Mouse (Mus musculus) liver, embryonic 15.5 days (tissue): ENCODE data around the gene Mapk13. TPM values are rescaled to one million over a fixed set of nuclear protein-coding genes. Genes with fewer than 3 reads are reported as not detected.
"Not testable (repeated sequence)": the region's sequence is repeated elsewhere in the genome, so short reads cannot be mapped to it uniquely, and the experiment has no call there.

Experiments used
- ATAC-seq: fragments of 200-750 bp; cut with Nextera tagmentation; 2 replicates; pipeline ENCODE4 v1.8.0; 2017; ENCODE audit warnings: moderate number of reproducible peaks, mild to moderate bottlenecking, moderate library complexity; ENCODE audit not compliant: insufficient read depth
- H3K27ac ChIP-seq: fragments of 300-500 bp; sonication (generic); replicated peaks from 2 replicates; pipeline ENCODE4 v1.5.1; 2015; ENCODE audit warnings: mild to moderate bottlenecking, inconsistent platforms
- H3K27me3 ChIP-seq: fragments of 300-500 bp; sonication (generic); 2 replicates; pipeline ENCODE4 v1.6.1; 2015; ENCODE audit warnings: mild to moderate bottlenecking, inconsistent platforms
- H3K36me3 ChIP-seq: fragments of 300-500 bp; sonication (generic); replicated peaks from 2 replicates; pipeline ENCODE4 v1.6.1; 2015; ENCODE audit warnings: moderate library complexity, mild to moderate bottlenecking, inconsistent platforms
- H3K4me1 ChIP-seq: fragments of 300-500 bp; sonication (generic); replicated peaks from 2 replicates; pipeline ENCODE4 v1.6.1; 2015; ENCODE audit warnings: inconsistent platforms
- H3K4me2 ChIP-seq: fragments of 300-500 bp; sonication (generic); 2 replicates; pipeline ENCODE4 v1.6.1; 2015; ENCODE audit warnings: moderate library complexity, mild to moderate bottlenecking, inconsistent platforms
- H3K4me3 ChIP-seq: fragments of 300-500 bp; sonication (generic); replicated peaks from 2 replicates; pipeline ENCODE4 v1.5.1; 2015; ENCODE audit warnings: mild to moderate bottlenecking, inconsistent platforms
- H3K9ac ChIP-seq: fragments of 300-500 bp; sonication (generic); 2 replicates; pipeline ENCODE4 v1.6.1; 2015; ENCODE audit warnings: moderate library complexity, mild to moderate bottlenecking, inconsistent platforms
- H3K9me3 ChIP-seq: fragments of 300-500 bp; sonication (generic); replicated peaks from 2 replicates; pipeline ENCODE4 v1.6.1; 2016; ENCODE audit warnings: inconsistent platforms
- WGBS: fragments of 180-500 bp; shearing (Covaris S2); methylation state at CpG from one replicate; pipeline ENCODE4 v1.1.7; 2015; ENCODE audit warnings: mixed read lengths; ENCODE audit not compliant: insufficient replicate concordance; 5-methylcytosine and 5-hydroxymethylcytosine counted together
- polyA plus RNA-seq: library from polyadenylated mRNA; unstranded; fragments of >200 nt; fragmentation: Nextera tagmentation; extraction: Ambion mirVana; gene quantifications from 2 replicates; pipeline ENCODE4 v1.2.1, GENCODE M21; 2015

Mapk13 gene
- 7.3 and 8.9 TPM in 2 replicates for polyA plus RNA-seq

GRCm38 (mm10) chr17:28769121-28769874 is at the start of gene Mapk13:
Gene Mapk13, plus strand, starts transcription at chr17:28769297.
- 3% methylated on average over 55 of the region's 58 CpGs for WGBS
- Histone ChIP-seq H3K9ac (peak within 1 kb of the TSS; percentile 45; the same call in 1 of the 2 replicates), H3K9me3 (no peaks in the 10 kb centered on the region), H3K4me3 (peak within 1 kb of the TSS; percentile 54), H3K4me1 (peaks cover 18% of the 10 kb centered on the region), H3K27ac (no peak within 1 kb of the TSS; the same call in 1 of the 2 replicates), H3K27me3 (peaks cover 64% of the 10 kb centered on the region), H3K36me3 (no peaks in the 10 kb centered on the region), H3K4me2 (peak within 1 kb of the TSS; percentile 69)
- ATAC-seq: no peak

DNA sequence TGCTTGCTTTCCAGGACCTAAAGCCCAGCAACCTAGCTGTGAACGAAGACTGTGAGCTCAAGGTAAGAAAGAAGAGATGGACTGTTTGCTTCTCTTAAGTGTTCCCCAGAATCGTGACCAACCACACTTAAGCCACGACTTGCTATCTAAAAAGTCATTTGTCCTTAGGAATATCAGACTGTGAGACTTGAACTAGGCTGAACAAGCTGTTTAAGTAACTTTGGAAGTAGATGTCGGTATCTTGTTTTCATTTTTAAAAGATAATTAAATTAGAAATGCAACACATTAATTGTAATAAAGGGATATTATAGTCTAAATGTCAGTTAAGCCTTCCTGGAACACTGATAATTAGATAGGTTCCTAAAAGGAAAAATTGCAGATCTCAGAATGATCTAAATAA is 43.3 kb upstream of the Mapk13 start, which contains the start of gene AC170998.1:
TSS of gene AC170998.1 (plus strand) at position 301 of the 400 bp plus-strand sequence.
- Histone ChIP-seq H3K4me3 (no peak within 1 kb of the TSS), H3K36me3 (peaks cover 97% of the 10 kb centered on the region), H3K9ac (no peak within 1 kb of the TSS), H3K4me2 (no peak within 1 kb of the TSS), H3K9me3 (no peaks in the 10 kb centered on the region), H3K27me3 (no peaks in the 10 kb centered on the region), H3K4me1 (0 out of 2 replicates have a peak, but pooled peaks cover 3% of the 10 kb centered on the region), H3K27ac (no peak within 1 kb of the TSS)
- no peak for ATAC-seq
- WGBS: 75% methylated on average over 4 of the region's 4 CpGs

- H3K27me3 ChIP-seq, H3K27ac ChIP-seq, H3K9me3 ChIP-seq, H3K4me3 ChIP-seq, H3K4me1 ChIP-seq, ATAC-seq, H3K9ac ChIP-seq, H3K4me2 ChIP-seq: not testable (repeated sequence)
- WGBS: 85% methylated on average over 11 of the region's 11 CpGs
- peaks cover 97% of the 10 kb centered on the region for H3K36me3 ChIP-seq
Measured at GRCm38 (mm10) chr17:28727511-28727910, 41.6 kb upstream of the Mapk13 start.

GRCm38 (mm10) chr17:28735317-28736105 is 33.6 kb upstream of the Mapk13 start:
- Histone ChIP-seq H3K4me1 (peaks cover 15% of the 10 kb centered on the region), H3K9ac (no peak overlapping the region), H3K9me3 (no peaks in the 10 kb centered on the region), H3K27ac (no peak overlapping the region), H3K36me3 (peaks cover 80% of the 10 kb centered on the region), H3K27me3 (no peaks in the 10 kb centered on the region), H3K4me3 (no peak overlapping the region), H3K4me2 (no peak overlapping the region)
- ATAC-seq: no peak
- WGBS: 58% methylated on average over 6 of the region's 6 CpGs

GRCm38 (mm10) chr17:28736486-28736885 is 32.6 kb upstream of the Mapk13 start:
- H3K4me1 ChIP-seq: peaks cover 15% of the 10 kb centered on the region
- no peak overlapping the region for H3K27ac ChIP-seq
- H3K36me3 ChIP-seq: peaks cover 80% of the 10 kb centered on the region
- no peak for ATAC-seq
- H3K27me3 ChIP-seq: no peaks in the 10 kb centered on the region
- WGBS: 46% methylated on average over 4 of the region's 4 CpGs
- no peaks in the 10 kb centered on the region for H3K9me3 ChIP-seq
- no peak overlapping the region for H3K9ac ChIP-seq
- no peak overlapping the region for H3K4me2 ChIP-seq
- H3K4me3 ChIP-seq: no peak overlapping the region

DNA sequence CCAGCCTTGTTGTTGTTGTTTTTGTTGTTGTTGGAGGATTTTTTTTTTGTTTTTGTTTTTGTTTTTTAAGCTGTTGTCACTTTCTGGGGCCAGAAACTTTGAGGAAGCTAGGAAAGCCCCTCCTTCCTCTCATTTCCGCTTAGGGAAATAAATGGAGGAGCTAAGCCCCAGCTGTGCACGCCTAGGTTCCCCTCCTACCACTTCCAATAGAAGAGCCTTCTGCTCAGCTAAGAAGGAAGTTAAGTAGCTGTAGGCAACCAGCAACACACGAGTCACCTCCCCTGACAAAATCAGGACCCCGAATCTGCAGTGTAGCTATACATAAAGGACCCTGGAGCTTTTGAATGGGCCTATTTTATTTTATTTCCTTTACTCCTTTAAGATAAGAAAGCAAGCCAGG is 31.1 kb upstream of the Mapk13 start:
- Histone ChIP-seq H3K4me1 (peaks cover 15% of the 10 kb centered on the region), H3K9me3 (no peaks in the 10 kb centered on the region), H3K9ac (no peak overlapping the region), H3K4me2 (no peak overlapping the region), H3K36me3 (peaks cover 80% of the 10 kb centered on the region), H3K27me3 (no peaks in the 10 kb centered on the region), H3K4me3 (no peak overlapping the region), H3K27ac (no peak overlapping the region)
- ATAC-seq: no peak
- 53% methylated on average over 4 of the region's 4 CpGs for WGBS

DNA sequence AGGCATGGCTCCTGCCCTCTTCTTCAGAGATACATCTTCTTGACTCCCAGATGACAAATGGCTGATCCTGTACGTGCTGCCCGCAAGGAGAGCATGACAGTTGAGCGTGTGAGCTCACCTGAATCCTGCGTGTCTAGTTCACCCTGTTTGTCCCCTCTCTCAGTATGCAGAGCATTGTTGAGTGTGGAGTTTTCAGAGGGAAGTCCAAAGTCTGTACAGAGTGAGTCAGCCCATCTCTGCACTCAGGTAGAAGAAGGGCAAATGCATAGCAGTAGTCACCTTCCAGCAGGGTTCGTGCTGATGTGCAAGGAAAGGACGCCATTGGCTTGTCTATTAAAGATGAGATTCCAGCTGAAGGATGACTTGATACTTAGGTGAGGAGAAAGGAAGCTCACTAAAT is 29.9 kb upstream of the Mapk13 start:
- Histone ChIP-seq H3K4me1 (peaks cover 15% of the 10 kb centered on the region), H3K9me3 (no peaks in the 10 kb centered on the region), H3K27ac (no peak overlapping the region), H3K27me3 (no peaks in the 10 kb centered on the region), H3K4me3 (no peak overlapping the region), H3K4me2 (no peak overlapping the region), H3K36me3 (peaks cover 83% of the 10 kb centered on the region), H3K9ac (no peak overlapping the region)
- no peak for ATAC-seq
- WGBS: 87% methylated on average over 6 of the region's 6 CpGs

DNA sequence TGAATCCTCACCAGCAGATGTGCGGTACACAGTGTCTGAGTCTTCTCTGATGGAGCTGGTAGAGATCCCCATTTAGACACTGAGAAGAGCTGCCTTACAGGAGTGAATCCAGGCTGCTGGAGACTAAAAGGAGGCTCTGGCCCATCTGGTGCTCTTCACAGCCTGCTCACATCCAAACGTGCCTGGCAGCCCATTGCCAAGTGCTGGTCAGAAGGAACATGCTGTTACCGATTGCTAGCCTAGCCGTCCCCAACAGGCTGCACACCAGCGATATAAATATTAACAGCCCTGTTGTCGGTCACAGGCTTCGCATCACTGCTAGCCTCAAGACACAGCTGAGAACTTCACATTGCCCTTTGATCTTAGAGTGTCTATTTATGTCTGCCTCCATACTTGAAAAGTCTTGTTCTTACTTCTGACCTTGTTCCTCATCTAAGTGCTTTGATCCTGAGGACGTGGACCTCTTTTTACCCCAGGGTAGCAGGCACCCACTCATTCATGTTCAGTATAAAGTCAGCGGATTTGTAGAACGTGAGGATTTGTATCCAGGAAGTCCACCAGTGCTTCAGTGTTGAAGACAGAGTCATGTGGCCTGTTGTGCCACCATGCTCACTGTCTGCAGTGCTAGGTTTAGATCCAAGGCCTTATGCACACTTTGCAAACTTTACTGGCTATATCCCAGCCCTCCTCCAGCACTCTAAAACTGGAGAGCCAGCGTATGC is 25.8 kb upstream of the Mapk13 start:
- 87% methylated on average over 11 of the region's 11 CpGs for WGBS

GRCm38 (mm10) chr17:28743916-28744315 is 25.2 kb upstream of the Mapk13 start:
- H3K27ac ChIP-seq: no peak overlapping the region
- H3K4me3 ChIP-seq: no peak overlapping the region
- 84% methylated on average over 9 of the region's 9 CpGs for WGBS
- no peaks in the 10 kb centered on the region for H3K9me3 ChIP-seq
- H3K36me3 ChIP-seq: peaks cover 99% of the 10 kb centered on the region
- H3K4me1 ChIP-seq: no peaks in the 10 kb centered on the region; the same call in 1 of the 2 replicates
- no peak overlapping the region for H3K9ac ChIP-seq
- H3K4me2 ChIP-seq: no peak overlapping the region
- ATAC-seq: no peak
- no peaks in the 10 kb centered on the region for H3K27me3 ChIP-seq

More for the DNA sequence above, 25.8 kb upstream of the Mapk13 start:
- no peaks in the 10 kb centered on the region for H3K27me3 ChIP-seq
- no peaks in the 10 kb centered on the region for H3K9me3 ChIP-seq
- H3K9ac ChIP-seq: no peak overlapping the region
- no peaks in the 10 kb centered on the region; the same call in 1 of the 2 replicates for H3K4me1 ChIP-seq
- no peak overlapping the region for H3K27ac ChIP-seq
- H3K4me2 ChIP-seq: no peak overlapping the region
- ATAC-seq: no peak
- H3K36me3 ChIP-seq: peaks cover 98% of the 10 kb centered on the region
- no peak overlapping the region for H3K4me3 ChIP-seq

DNA sequence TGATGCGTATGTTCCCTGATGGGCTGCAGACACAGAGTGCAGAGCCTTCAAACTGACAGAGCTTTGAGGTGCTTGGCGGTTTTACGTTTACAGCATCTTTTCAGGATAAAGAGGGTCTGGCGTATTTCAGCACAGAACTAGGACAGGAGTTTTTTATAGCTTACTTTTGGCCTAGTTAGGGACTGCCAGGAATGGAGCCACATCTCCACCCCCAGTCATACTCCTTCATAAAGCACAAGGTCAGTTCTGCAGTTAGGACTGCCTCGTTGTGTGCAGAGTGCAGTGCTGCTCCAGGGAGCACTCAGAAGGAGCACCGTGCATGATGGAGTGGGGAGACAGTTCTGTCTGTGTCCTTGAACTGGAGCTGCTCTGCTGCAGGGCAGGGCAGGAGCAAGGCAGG is 23.3 kb upstream of the Mapk13 start:
- ATAC-seq: no peak
- Histone ChIP-seq H3K4me1 (peaks cover 7% of the 10 kb centered on the region; the same call in 1 of the 2 replicates), H3K4me3 (no peak overlapping the region), H3K27me3 (no peaks in the 10 kb centered on the region), H3K27ac (no peak overlapping the region), H3K4me2 (no peak overlapping the region), H3K9ac (no peak overlapping the region), H3K9me3 (no peaks in the 10 kb centered on the region), H3K36me3 (peaks cover 80% of the 10 kb centered on the region)
- WGBS: 89% methylated on average over 6 of the region's 6 CpGs

DNA sequence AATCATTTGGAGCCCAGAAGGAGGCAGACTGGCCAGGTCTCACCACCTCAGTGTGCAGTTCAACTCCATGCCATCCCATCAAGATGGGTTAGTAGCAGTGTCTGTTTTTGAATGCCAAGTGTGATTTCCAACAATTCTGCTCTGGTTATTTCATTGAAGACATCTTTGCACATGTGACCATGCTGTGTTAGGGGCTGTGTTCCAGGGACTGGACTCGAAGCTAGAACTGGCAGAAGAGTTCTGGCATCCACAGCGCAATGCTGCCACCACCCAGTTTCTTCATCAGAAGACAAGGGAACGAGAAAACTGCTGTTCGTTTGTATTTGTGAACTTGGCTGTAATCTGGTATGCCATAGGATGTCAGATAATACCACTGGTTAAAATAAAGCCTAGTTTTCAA is 21.1 kb upstream of the Mapk13 start:
- no peak overlapping the region for H3K27ac ChIP-seq
- H3K27me3 ChIP-seq: no peaks in the 10 kb centered on the region
- H3K36me3 ChIP-seq: peaks cover 58% of the 10 kb centered on the region
- H3K4me1 ChIP-seq: peaks cover 10% of the 10 kb centered on the region; the same call in 1 of the 2 replicates
- H3K9ac ChIP-seq: no peak overlapping the region
- H3K4me3 ChIP-seq: no peak overlapping the region
- 82% methylated on average over 4 of the region's 4 CpGs for WGBS
- ATAC-seq: no peak
- H3K4me2 ChIP-seq: no peak overlapping the region
- H3K9me3 ChIP-seq: no peaks in the 10 kb centered on the region
